Mouse (Mus musculus) layer of hippocampus, postnatal 36 days (tissue): ENCODE data around the gene Zcchc4. TPM values are rescaled to one million over a fixed set of nuclear protein-coding genes. Genes with fewer than 3 reads are reported as not detected.
A peak's percentile ranks its signal among the peaks of the same experiment; 100 is the strongest.
"Not testable (repeated sequence)": the region's sequence is repeated elsewhere in the genome, so short reads cannot be mapped to it uniquely, and the experiment has no call there.

Experiments
- DNase-seq, 2 experiments: peaks; one replicate each; pipeline ENCODE4 v3.0.0; 2022
- total RNA-seq, 2 experiments: library from RNA; stranded (reverse); gene quantifications; 2 replicates each; pipeline ENCODE4 v1.2.3; 2021

The Zcchc4 gene
- total RNA-seq = 10 to 100 TPM; 10.5 to 11.7 TPM

DNA sequence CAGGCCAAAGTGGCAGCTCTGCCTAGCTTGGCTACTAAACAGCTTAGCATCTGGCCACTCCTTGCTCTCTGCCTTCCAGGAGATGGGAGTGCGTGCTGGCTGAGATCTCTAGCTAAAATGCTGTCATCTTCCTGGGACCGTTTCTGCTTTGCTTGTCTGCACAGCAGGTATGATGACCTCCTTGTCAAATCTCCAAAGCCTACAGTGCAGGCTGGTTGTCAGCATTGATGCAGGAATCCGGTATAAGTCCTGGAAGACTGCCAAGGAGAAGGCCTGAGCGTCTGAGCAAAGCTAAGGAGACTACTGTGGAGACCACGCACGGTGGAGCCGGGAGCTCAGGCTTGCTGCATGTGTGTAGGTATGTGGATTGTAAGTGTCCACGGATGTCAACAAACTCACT lies at the start of gene Zcchc4:
TSS of gene Zcchc4 (plus strand) at position 173 of the 400 bp plus-strand sequence.
- DNase-seq = no peak

DNA sequence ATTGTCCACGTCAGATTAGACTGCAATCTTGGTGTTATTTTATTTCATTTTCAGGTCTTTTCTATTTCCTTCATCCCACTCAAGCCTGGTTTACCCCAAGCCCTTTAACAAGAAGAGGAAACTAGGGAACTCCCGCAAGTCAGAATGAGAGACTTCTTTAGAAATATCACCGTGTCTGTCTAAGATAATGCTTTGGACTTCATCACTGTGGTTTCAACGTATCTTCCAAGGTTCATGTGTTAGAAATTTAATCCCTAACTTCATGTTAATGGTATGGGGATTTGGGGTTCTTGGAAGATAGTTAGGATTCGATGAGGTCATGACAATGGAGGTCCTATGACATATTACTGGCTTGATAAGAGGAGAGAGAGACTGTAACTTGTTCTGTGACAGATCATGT lies 47.5 kb upstream of the Zcchc4 start:
- DNase-seq = no peak

- no peak for DNase-seq
These were observed 42.4 kb upstream of the Zcchc4 start for GRCm38 (mm10) chr5:52732811-52733210.

DNA sequence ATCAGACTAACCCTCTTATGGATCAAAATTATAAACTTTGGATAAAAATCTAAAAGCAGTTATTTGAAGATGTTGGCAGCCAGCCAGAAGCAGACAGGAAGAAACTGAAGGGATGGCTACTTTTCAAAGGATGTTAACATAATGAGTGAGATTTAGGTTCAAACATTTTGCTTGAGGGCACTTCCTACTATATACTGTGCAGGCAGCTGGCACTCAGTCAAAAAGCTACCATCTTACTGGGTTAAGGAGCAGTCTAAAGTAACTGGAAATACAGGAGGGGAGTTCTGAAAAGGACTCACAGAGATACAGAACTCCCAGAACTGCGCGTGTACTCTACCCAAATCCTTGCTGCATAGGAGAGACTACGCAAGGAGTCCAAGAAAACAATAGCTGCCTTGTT lies 39.2 kb upstream of the Zcchc4 start:
- DNase-seq = no peak

DNA sequence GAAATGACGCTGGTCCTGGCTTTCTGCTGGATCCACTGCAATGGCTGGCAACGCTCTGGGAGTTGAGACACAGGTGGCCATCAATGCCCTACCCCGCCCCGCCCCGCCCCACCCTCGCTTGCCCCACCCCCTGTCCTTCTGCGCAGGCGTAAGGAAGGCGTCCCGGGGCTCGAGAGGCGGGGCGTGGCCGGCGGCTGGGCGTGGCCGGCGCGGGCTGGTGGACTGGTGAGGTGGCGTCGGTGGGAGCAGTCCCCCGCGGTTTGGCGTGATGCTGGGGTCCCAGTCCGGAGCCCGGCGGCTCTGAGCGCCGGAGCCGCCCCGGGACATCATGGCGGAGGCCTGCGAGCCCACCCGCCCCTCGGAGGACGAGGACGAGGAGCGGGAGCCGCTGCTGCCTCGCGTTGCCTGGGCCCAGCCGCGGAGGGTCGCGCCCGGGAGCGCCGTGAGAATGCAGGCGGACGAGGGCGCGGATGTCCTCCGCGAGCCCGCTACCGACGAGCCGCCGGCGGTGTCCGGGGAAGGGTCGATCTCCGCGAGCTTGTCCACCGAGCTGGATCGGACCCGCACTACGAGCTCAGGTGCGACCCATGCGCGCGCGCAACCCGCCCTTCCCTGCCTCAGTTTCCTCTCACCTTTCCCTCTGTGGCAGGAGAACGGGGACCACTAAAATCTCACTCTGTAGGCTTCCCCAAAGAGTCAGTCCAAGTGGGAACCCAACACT lies 33.7 kb upstream of the Zcchc4 start, which contains the start of gene Pi4k2b:
TSS of gene Pi4k2b (plus strand) at position 184 of the 721 bp plus-strand sequence.
- DNase-seq = peak; percentile 52 to 59

DNA sequence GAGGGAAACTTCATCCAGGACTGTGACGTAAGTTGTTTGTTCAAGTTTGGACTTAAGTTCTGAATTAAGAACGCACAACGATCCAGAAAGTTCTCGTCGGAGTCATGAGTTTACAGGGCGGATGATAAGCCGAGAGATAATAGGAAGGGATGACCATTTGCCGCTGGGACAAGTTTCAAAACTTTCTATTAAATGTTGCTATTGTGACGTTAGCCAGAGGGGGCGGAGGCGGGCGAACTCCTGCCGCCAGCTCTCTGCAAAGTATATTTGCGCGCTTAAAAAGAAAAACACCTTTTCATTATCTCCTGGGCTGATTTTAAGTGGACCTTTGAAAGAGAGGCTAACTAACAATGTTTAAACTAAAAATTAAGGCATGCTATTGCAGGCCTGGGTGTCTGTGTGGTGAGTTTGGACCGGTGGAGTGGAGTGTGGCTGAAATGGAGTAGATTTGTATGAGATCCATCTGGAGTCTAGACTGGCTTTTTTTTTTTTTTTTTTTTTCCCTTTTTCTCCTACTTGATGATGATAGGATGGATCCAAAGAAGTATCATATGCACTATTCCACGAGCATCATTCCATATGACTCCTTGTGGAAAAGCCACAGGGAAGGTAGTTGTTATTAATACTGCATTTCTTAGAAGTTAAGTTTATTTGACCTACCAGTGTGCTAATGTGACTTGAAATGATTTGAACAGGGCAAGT lies 32.9 kb upstream of the Zcchc4 start:
- DNase-seq = peak; percentile 3

GRCm38 (mm10) chr5:52743231-52743630 lies 32.0 kb upstream of the Zcchc4 start:
- no peak for DNase-seq

- DNase-seq = no peak
These were observed 28.3 kb upstream of the Zcchc4 start for GRCm38 (mm10) chr5:52746920-52747319.

- DNase-seq = no peak
These were observed 26.5 kb upstream of the Zcchc4 start for GRCm38 (mm10) chr5:52748732-52749131.

DNA sequence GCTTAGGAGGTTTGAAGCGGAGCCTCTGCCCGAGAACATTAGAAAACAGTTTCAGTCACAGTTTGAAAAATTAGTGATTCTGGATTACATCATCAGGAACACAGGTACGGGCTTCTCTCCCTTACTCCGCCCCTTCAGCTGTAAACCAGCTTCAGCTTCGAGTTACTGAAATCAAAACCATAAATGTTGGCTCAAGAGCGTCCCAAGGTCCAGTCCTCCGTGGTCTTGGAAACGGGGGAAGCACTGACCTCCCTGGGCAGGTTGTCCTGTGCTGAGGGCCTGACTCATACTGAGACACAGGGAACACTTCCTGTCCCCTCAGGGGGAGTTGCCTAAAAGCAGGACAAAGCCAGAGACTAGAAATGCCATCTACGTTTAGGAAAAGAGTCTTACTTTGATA lies 22.1 kb upstream of the Zcchc4 start:
- no peak for DNase-seq

DNA sequence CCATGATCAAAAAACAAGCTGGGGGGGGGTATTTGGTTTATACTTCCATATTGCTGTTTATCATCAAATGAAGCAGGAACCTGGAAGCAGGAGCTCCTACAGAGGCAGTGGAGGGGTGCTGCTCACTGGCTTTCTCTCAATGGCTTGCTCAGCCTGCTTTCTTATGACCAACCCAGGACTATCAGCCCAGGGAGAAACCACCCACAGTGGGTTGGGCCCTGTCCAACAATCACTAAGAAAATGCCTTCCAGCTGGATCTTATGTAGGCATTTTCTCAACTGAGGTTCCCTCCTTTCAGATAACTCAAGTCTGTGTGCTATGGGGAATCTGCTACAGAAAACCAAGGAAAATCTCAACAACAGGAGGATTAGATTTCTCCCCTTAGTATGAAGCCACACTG lies 21.0 kb upstream of the Zcchc4 start:
- no peak for DNase-seq

GRCm38 (mm10) chr5:52755337-52755736 lies 19.9 kb upstream of the Zcchc4 start:
- DNase-seq = no peak

DNA sequence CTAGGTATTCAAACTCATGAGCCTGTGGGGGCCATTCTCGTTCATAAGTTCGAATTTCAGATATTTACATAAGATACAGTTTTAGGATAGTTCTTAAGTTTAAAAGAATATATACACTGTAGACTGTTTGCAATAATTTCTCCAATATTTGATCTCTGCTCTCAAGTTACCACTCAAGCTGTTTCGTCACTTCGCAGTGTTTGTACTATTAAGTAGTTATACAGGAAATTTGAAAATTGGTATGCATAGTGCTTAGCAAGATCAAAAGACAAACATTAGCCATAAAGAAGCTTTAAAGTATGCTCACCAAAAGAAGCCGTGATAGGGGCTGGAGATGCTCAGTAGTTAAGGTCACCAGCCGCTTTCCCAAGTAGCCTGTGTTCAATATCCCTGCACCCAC lies 19.2 kb upstream of the Zcchc4 start:
- DNase-seq = no peak

GRCm38 (mm10) chr5:52762586-52762985 lies 12.6 kb upstream of the Zcchc4 start:
- DNase-seq = no peak

DNA sequence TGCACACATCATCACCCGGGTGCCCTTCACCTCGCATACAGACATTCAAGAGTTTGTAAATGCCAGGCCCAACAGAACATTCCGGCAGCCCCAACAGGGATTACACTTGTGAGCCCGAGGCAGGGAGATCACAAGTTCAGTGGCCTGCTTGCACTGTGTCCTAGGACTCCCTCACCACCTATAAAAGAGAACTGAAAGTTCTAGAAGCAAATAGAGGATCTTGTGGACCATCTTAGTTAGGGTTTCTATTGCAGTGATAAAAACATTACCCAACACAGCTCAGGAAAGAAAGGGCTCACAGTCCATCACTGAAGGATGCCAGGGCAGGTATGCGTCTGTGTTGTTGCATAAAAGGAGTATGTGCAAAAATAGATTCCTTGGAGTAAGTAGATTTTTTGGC lies 942 bp upstream of the Zcchc4 start:
- no peak for DNase-seq

DNA sequence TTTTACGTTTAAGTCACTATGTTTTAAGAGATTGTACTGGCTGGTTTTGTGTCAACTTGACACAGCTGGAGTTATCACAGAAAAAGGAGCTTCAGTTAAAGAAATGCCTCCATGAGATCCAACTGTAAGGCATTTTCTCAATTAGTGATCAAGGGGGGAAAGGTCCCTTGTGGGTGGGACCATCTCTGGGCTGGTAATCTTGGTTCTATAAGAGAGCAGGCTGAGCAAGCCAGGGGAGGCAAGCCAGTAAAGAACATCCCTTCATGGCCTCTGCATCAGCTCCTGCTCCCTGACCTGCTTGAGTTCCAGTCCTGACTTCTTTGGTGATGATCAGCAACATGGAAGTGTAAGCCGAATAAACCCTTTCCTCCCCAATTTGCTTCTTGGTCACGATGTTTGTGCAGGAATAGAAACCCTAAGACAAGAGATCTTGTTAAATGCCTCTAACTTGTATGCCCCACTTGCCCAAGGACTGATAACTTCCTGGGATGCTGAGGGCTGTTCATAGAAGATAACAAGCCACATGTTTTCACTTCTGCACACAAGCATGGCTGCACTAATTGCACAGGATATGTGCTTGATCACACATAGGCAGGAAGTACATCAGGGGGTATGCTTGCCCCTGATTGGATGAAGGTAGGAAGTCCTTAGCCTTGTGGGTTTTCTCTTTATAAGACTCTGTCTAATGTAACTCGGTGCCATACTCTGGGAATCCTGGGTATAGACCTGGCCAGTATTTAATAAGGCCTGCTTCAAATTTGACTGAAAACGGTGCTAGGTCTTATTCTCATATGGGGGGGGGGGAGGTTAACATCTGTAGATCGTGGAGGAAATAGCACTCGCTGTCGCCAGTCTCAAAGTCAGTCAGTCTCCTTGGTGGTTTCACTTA lies 1.5 kb downstream of the Zcchc4 start:
- not testable (repeated sequence) for DNase-seq

- DNase-seq = peak; percentile 85 to 87
These were observed 7.5 kb downstream of the Zcchc4 start for GRCm38 (mm10) chr5:52782523-52783250.

- DNase-seq = no peak
These were observed 8.0 kb downstream of the Zcchc4 start for GRCm38 (mm10) chr5:52783251-52783620.

DNA sequence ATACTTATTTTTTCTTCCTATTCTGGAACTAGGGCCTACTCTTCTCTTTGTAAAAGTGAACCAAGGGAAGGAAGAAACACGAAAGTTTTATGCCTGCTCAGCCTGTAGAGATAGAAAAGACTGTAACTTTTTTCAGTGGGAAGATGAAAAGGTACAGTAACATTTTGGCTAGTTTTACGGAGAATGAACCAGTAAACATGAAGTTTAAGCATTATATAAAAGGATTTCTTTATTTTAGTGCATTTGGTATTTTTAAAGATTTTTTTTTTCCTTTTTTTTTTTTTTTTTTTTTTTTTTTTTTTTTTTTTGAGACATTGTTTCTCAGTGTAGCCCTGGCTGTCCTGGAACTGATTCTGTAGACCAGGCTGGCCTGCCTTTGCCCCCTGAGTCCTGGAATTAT lies 8.7 kb downstream of the Zcchc4 start:
- DNase-seq = no peak

DNA sequence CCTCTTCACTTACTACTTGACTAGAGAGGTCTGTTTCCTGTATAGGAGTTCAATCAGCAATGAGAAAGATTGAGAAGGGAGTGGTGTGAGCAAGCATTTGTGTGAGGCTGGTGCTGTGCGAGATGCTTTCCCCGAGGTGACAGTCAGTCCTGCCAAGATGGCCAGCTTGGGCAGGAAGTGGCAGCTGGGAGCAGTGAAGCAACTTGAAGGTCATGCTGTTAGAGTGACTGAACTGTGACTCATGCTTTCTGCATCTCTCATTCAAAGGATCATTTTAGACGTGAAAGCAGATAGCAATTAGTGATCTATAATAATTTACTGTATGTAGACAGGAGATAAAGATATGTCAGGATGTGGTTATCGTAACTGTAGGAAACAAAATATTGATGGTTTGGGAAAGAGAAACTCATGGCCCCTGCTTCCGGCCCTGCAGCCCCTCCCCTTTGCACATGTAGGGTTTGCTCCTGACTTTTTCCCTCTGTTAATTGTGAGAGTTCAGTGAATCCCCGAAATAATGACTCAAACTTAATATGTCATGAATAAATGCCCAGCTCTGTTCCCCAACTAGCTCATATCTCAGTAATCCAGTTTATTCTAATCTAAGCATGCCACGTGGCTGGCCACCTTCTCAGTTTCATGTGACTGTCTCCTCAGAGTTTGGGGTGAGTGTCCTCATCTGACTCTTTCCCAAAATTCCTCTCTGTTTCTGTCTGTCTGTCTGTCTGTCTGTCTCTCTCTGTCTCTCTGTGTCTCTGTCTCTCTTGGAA lies 11.5 kb downstream of the Zcchc4 start:
- DNase-seq = no peak

- no peak for DNase-seq
These were observed 18.0 kb downstream of the Zcchc4 start for GRCm38 (mm10) chr5:52793230-52793629.

DNA sequence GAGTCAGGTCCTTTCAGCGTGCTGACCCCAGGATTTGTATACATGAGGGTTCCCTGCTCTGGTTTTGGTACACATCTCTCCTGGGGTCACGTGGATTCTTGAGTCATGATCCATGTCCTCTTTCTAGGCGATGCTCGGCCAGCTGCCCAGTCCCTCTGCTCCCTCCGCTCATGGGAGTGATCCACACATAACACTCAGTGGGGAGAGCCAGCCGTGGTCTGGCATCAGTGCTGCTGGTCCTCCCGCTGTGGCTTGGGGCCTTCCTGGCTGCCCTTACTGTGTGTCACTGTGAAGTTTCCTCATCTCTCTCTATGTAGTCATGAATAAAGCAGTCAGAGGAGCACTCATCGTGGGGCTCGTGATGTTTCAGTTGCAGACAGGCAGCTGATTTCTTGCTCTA lies 18.9 kb downstream of the Zcchc4 start:
- DNase-seq = no peak
